Mouse (Mus musculus) spleen, postnatal 14 days (tissue): Measurements from ENCODE around the gene Etfb.

Experiments used
- DNase-seq, 2 experiments: peaks; one replicate each; pipeline ENCODE4 v3.0.0; 2021 to 2022; ENCODE audit warnings: low spot score in 2 of 2

Etfb gene

DNA sequence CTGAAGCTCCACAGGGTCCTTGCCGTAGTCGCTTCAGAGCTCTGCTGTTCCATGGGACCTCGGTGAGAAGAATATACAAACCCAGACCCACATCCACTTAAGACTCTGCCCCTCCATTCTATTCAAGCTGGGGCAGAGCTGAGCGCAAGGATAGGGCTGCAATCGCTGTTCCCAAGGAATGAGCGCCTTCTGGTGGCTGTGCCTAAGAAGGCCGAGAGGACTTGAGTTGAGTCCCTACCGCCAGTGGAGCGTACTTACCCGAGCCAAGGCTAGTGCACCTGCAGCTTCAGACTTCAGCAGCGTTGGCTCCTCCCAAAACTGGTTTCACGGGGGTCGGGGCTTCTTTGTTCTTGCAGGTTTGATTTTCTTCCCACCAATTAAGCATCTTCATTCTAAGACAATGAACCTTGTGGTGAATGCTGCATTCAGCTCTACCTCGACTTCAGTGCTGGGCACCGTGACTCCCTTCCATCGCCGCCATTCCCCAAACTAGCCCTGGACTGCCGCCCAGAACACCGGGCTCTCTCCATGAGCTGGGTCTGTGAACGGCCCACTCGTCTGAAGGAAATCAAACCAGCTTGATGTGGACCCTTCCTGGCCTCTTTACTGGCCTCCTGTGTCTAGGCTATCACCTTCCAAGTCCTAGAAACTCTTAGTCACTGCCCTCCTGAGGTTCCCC is 51.6 kb downstream of the Etfb start:
- DNase-seq, result peak in 1 of 2 experiments; percentile 15
